Mouse (Mus musculus) E14TG2a.4 (cell line): ENCODE results near the gene Pigx.

Experiments
- H3K27me3 ChIP-seq: 2 replicates; pipeline ENCODE4 v1.6.1; 2014; ENCODE audit warnings: low read length, control low read depth; ENCODE audit not compliant: insufficient read depth
- H3K36me3 ChIP-seq: 2 replicates; pipeline ENCODE4 v1.6.1; 2014; ENCODE audit warnings: low read length, control low read depth; ENCODE audit not compliant: insufficient read depth
- H3K4me1 ChIP-seq: replicated peaks from 2 replicates; pipeline ENCODE4 v1.6.1; 2014; ENCODE audit warnings: low read depth, low read length, control low read depth
- H3K4me3 ChIP-seq: replicated peaks from 2 replicates; pipeline ENCODE4 v1.5.1; 2014; ENCODE audit warnings: mild to moderate bottlenecking, low read length
- H3K9me3 ChIP-seq: 2 replicates; pipeline ENCODE4 v1.6.1; 2014; ENCODE audit warnings: low read length, control low read depth
- CTCF ChIP-seq: conservative IDR thresholded peaks from 2 replicates; pipeline ENCODE4 v1.5.1; 2014; ENCODE audit warnings: low read length
- NANOG ChIP-seq: IDR thresholded peaks from 2 replicates; pipeline ENCODE4 v1.6.1; 2014; ENCODE audit warnings: borderline replicate concordance, low read length, mixed read lengths
- POU5F1 ChIP-seq: IDR thresholded peaks from 2 replicates; pipeline ENCODE4 v1.6.1; 2014; ENCODE audit warnings: low read length, borderline replicate concordance

The Pigx gene

GRCm38 (mm10) chr16:32058817-32059216, 40.7 kb downstream of the Pigx start:
- H3K4me3 ChIP-seq = no peak overlapping the region
- H3K9me3 ChIP-seq = no peaks in the 10 kb centered on the region
- 0 out of 2 replicates have a peak, but pooled peaks cover 4% of the 10 kb centered on the region for H3K4me1 ChIP-seq
- no peak for TF ChIP-seq CTCF
- no peak for TF ChIP-seq POU5F1
- no peak for TF ChIP-seq NANOG
- H3K36me3 ChIP-seq = no peaks in the 10 kb centered on the region
- H3K27me3 ChIP-seq = no peaks in the 10 kb centered on the region

DNA sequence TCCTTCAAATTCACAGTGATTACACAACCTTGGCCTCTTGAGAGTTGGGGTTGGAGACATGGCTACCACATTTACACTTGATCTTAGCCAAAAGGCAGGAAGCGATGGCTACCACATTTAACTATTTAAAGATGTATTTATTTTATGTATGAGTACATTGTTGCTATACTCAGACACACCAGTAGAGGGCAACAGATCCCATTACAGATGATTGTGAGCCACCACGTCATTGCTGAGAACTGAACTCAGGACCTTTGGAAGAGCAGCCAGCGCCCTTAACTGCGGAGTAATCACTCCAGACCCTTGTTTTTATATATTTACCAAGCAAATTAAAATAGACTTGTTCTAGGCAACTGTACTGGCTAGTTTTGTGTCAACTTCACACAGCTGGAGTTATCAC, 57.2 kb downstream of the Pigx start:
- H3K27me3 ChIP-seq = no peaks in the 10 kb centered on the region
- TF ChIP-seq CTCF (peak; percentile 59), POU5F1 (no peak)
- H3K4me3 ChIP-seq = no peak overlapping the region
- H3K9me3 ChIP-seq = no peaks in the 10 kb centered on the region
- peaks cover 8% of the 10 kb centered on the region; the same call in 1 of the 2 replicates for H3K4me1 ChIP-seq
- H3K36me3 ChIP-seq = peaks cover 80% of the 10 kb centered on the region
